Mouse (Mus musculus): ENCODE data around the gene Herpud1. TPM values are rescaled to one million over a fixed set of nuclear protein-coding genes. Genes with fewer than 3 reads are reported as not detected.

Gene Herpud1
- total and polyA plus RNA-seq, 3 experiments: 124 to 257 (median 206) TPM

DNA sequence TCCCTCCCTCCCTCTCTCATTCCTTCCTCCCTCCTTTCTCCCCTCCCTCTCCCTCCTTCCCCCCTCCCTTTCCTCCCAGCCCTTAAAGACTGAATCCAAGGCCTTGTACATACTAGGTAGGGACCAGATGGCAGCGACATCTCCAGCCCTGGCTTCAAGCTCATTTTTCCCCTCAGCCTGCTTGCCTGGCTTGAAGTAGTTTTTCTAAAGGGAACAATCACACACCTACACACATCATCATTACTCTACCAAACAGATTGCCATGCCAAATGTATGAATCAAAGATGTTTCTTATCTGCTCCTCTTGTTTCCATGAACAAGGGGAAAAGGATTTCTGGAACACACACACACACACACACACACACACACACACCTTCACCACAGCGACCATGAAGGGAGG lies 58.2 kb downstream of the Herpud1 start:
- Histone ChIP-seq H3K27ac (ENCODE audit: insufficient read depth, low read depth) (peak overlapping the region; percentile 49), H3K4me1 (ENCODE audit: control insufficient read depth in 1 of 2, insufficient read depth in 2 of 2) (peaks cover 39 to 91% of the 10 kb centered on the region in 2 experiments), H3K27me3 (replicated peaks) (no peaks in the 10 kb centered on the region), H3K36me3 (replicated peaks in 1 of 2; ENCODE audit: control insufficient read depth in 1 of 2, insufficient read depth in 1 of 2, low read length in 1 of 2) (peaks cover 26 to 58% of the 10 kb centered on the region in 2 experiments), H3K4me3 (replicated peaks in 1 of 3; ENCODE audit: low read depth in 2 of 3, low read length in 2 of 3, poor library complexity in 1 of 3) (no peak overlapping the region), H3K9ac (ENCODE audit: insufficient read depth, low read depth) (peak overlapping the region; percentile 63; the same call in 1 of the 2 replicates), H3K79me2 (replicated peaks; ENCODE audit: control insufficient read depth, extremely low read depth, insufficient read depth, poor library complexity, severe bottlenecking) (peaks cover 67% of the 10 kb centered on the region), H3K4me2 (ENCODE audit: insufficient read depth, low read depth, poor library complexity, severe bottlenecking) (peak overlapping the region; percentile 95), H3K9me3 (replicated peaks; ENCODE audit: low read length) (no peaks in the 10 kb centered on the region)
- TF ChIP-seq UBTF (IDR thresholded peaks at IDR 0.05; ENCODE audit: low read depth, low read length): 0 out of 2 replicates have a peak, but pooled peaks have one; percentile 1
- no peak for TF ChIP-seq HCFC1 (IDR thresholded peaks at IDR 0.05; ENCODE audit: low read depth, low read length)
- no peak for TF ChIP-seq MYC (IDR thresholded peaks at IDR 0.05; ENCODE audit: low read depth, low read length)
- no peak for TF ChIP-seq JUND (conservative IDR thresholded peaks at IDR 0.05; ENCODE audit: low read depth, low read length)
- no peak for DNase-seq (ENCODE audit: extremely low read depth)
- dilution Hi-C loops (cut with MboI; ENCODE audit: extremely low pct_ligation_motif_present, extremely low pct_unique_long_range_greater_than_20kb, low sequenced_read_pairs) (no loop called here), in situ Hi-C loops (cut with MboI; ENCODE audit: low pct_ligation_motif_present, low pct_unique_long_range_greater_than_20kb, low sequenced_read_pairs) (no loop called here)

Other genes starting within 250 kb of the Herpud1 start
- not detected in 2 replicates for gene Mt4, start 249.2 kb upstream of the Herpud1 start, total RNA-seq (2012; rRNA removed)
- gene Mt4, start 249.2 kb upstream of the Herpud1 start, total RNA-seq (2014; rRNA removed): not detected in 2 replicates
- gene Mt4, start 249.2 kb upstream of the Herpud1 start, polyA plus RNA-seq (2012; ENCODE audit: insufficient read length, low read depth): not detected in 2 replicates
- gene Mt3, start 233.8 kb upstream of the Herpud1 start, total RNA-seq (2012; rRNA removed): 20.0 and 20.6 TPM in 2 replicates
- not detected in 2 replicates for gene Mt3, start 233.8 kb upstream of the Herpud1 start, total RNA-seq (2014; rRNA removed)
- 1.9 and 2.5 TPM in 2 replicates for gene Mt3, start 233.8 kb upstream of the Herpud1 start, polyA plus RNA-seq (2012; ENCODE audit: insufficient read length, low read depth)
- gene Mt2, start 213.8 kb upstream of the Herpud1 start, total RNA-seq (2012; rRNA removed): 109 and 212 TPM in 2 replicates
- 4.1 and 4.3 TPM in 2 replicates for gene Mt2, start 213.8 kb upstream of the Herpud1 start, total RNA-seq (2014; rRNA removed)
- gene Mt2, start 213.8 kb upstream of the Herpud1 start, polyA plus RNA-seq (2012; ENCODE audit: insufficient read length, low read depth): 49.4 and 54.4 TPM in 2 replicates
- 174 and 239 TPM in 2 replicates for gene Mt1, start 207.4 kb upstream of the Herpud1 start, total RNA-seq (2012; rRNA removed)
- 13.6 and 19.9 TPM in 2 replicates for gene Mt1, start 207.4 kb upstream of the Herpud1 start, total RNA-seq (2014; rRNA removed)
- 57.4 and 62.7 TPM in 2 replicates for gene Mt1, start 207.4 kb upstream of the Herpud1 start, polyA plus RNA-seq (2012; ENCODE audit: insufficient read length, low read depth)
- gene Nup93, start 171.9 kb upstream of the Herpud1 start, total RNA-seq (2012; rRNA removed): 46.0 and 65.9 TPM in 2 replicates
- 86.2 and 88.3 TPM in 2 replicates for gene Nup93, start 171.9 kb upstream of the Herpud1 start, total RNA-seq (2014; rRNA removed)
- 99.6 and 102 TPM in 2 replicates for gene Nup93, start 171.9 kb upstream of the Herpud1 start, polyA plus RNA-seq (2012; ENCODE audit: insufficient read length, low read depth)
- gene Slc12a3, start 57.2 kb upstream of the Herpud1 start, total RNA-seq (2012; rRNA removed): 0.17 and 0.21 TPM in 2 replicates
- 0.08 TPM in 1 of 2 replicates, not detected in the other for gene Slc12a3, start 57.2 kb upstream of the Herpud1 start, total RNA-seq (2014; rRNA removed)
- gene Slc12a3, start 57.2 kb upstream of the Herpud1 start, polyA plus RNA-seq (2012; ENCODE audit: insufficient read length, low read depth): 0.19 TPM in 1 of 2 replicates, not detected in the other
- 58.6 and 73.0 TPM in 2 replicates for gene Nlrc5, start 47.9 kb downstream of the Herpud1 start, total RNA-seq (2012; rRNA removed)
- gene Nlrc5, start 47.9 kb downstream of the Herpud1 start, total RNA-seq (2014; rRNA removed): 58.1 and 60.2 TPM in 2 replicates
- gene Nlrc5, start 47.9 kb downstream of the Herpud1 start, polyA plus RNA-seq (2012; ENCODE audit: insufficient read length, low read depth): 72.5 and 75.2 TPM in 2 replicates
- 70.6 and 118 TPM in 2 replicates for gene Cpne2, start 146.6 kb downstream of the Herpud1 start, total RNA-seq (2012; rRNA removed)
- 10.3 and 12.7 TPM in 2 replicates for gene Cpne2, start 146.6 kb downstream of the Herpud1 start, total RNA-seq (2014; rRNA removed)
- 26.7 and 29.3 TPM in 2 replicates for gene Cpne2, start 146.6 kb downstream of the Herpud1 start, polyA plus RNA-seq (2012; ENCODE audit: insufficient read length, low read depth)
- gene Rspry1, start 215.5 kb downstream of the Herpud1 start, total RNA-seq (2012; rRNA removed): 17.5 and 18.0 TPM in 2 replicates
- 23.5 and 26.9 TPM in 2 replicates for gene Rspry1, start 215.5 kb downstream of the Herpud1 start, total RNA-seq (2014; rRNA removed)
- gene Rspry1, start 215.5 kb downstream of the Herpud1 start, polyA plus RNA-seq (2012; ENCODE audit: insufficient read length, low read depth): 11.4 and 13.4 TPM in 2 replicates
- gene Fam192a, start 215.6 kb downstream of the Herpud1 start, total RNA-seq (2012; rRNA removed): 30.7 and 35.5 TPM in 2 replicates
- gene Fam192a, start 215.6 kb downstream of the Herpud1 start, total RNA-seq (2014; rRNA removed): 37.6 and 43.7 TPM in 2 replicates
- 80.3 and 95.6 TPM in 2 replicates for gene Fam192a, start 215.6 kb downstream of the Herpud1 start, polyA plus RNA-seq (2012; ENCODE audit: insufficient read length, low read depth)